Mouse (Mus musculus): ENCODE data around the gene Lyrm1. TPM values are rescaled to one million over a fixed set of nuclear protein-coding genes. Genes with fewer than 3 reads are reported as not detected.

The Lyrm1 gene
- polyA plus RNA-seq, 1 experiment from 2014 or later, result 9.5 TPM

GRCm38 (mm10) chr7:119976256-119976655, 80.6 kb downstream of the Lyrm1 start:
- H3K4me1 ChIP-seq (replicated peaks), result no peaks in the 10 kb centered on the region
- H3K4me3 ChIP-seq (replicated peaks), result no peak overlapping the region
- H3K36me3 ChIP-seq, result no peaks in the 10 kb centered on the region
- ATAC-seq, result peak; percentile 49; the same call in 1 of the 2 replicates
- 76% methylated on average over 6 of the region's 6 CpGs for WGBS
- no peaks in the 10 kb centered on the region for H3K9me3 ChIP-seq
- H3K27me3 ChIP-seq (replicated peaks), result no peaks in the 10 kb centered on the region
- no peak overlapping the region for H3K4me2 ChIP-seq (replicated peaks)
- H3K27ac ChIP-seq, result no peak overlapping the region
- no peak overlapping the region for H3K9ac ChIP-seq

GRCm38 (mm10) chr7:119977574-119977973, 81.9 kb downstream of the Lyrm1 start:
- 85% methylated on average over 7 of the region's 7 CpGs for WGBS

GRCm38 (mm10) chr7:119978576-119978975, 82.9 kb downstream of the Lyrm1 start:
- no peak for ATAC-seq
- no peaks in the 10 kb centered on the region for H3K4me1 ChIP-seq (replicated peaks)

More at GRCm38 (mm10) chr7:119977574-119977973, 81.9 kb downstream of the Lyrm1 start:
- Histone ChIP-seq H3K27me3 (replicated peaks) (no peaks in the 10 kb centered on the region), H3K27ac (no peak overlapping the region), H3K36me3 (no peaks in the 10 kb centered on the region), H3K9ac (no peak overlapping the region), H3K4me3 (replicated peaks) (no peak overlapping the region), H3K4me2 (replicated peaks) (no peak overlapping the region), H3K9me3 (no peaks in the 10 kb centered on the region), H3K4me1 (replicated peaks) (no peaks in the 10 kb centered on the region)
- no peak for ATAC-seq

GRCm38 (mm10) chr7:119980170-119980569, 84.5 kb downstream of the Lyrm1 start:
- Histone ChIP-seq H3K9me3 (no peaks in the 10 kb centered on the region), H3K27ac (no peak overlapping the region), H3K4me2 (replicated peaks) (no peak overlapping the region), H3K4me1 (replicated peaks) (no peaks in the 10 kb centered on the region), H3K4me3 (replicated peaks) (no peak overlapping the region), H3K27me3 (replicated peaks) (no peaks in the 10 kb centered on the region), H3K9ac (no peak overlapping the region), H3K36me3 (no peaks in the 10 kb centered on the region)
- whole genome bisulfite sequencing, result 88% methylated on average over 3 of the region's 3 CpGs
- no peak for ATAC-seq

More at GRCm38 (mm10) chr7:119978576-119978975, 82.9 kb downstream of the Lyrm1 start:
- H3K4me2 ChIP-seq (replicated peaks), result no peak overlapping the region
- no peak overlapping the region for H3K4me3 ChIP-seq (replicated peaks)
- H3K27me3 ChIP-seq (replicated peaks), result no peaks in the 10 kb centered on the region
- H3K9ac ChIP-seq, result no peak overlapping the region
- H3K27ac ChIP-seq, result no peak overlapping the region
- no peaks in the 10 kb centered on the region for H3K36me3 ChIP-seq
- no peaks in the 10 kb centered on the region for H3K9me3 ChIP-seq

- Histone ChIP-seq H3K4me1 (replicated peaks) (no peaks in the 10 kb centered on the region), H3K27me3 (replicated peaks) (no peaks in the 10 kb centered on the region), H3K4me3 (replicated peaks) (no peak overlapping the region), H3K4me2 (replicated peaks) (no peak overlapping the region), H3K27ac (no peak overlapping the region), H3K9ac (no peak overlapping the region), H3K36me3 (no peaks in the 10 kb centered on the region), H3K9me3 (no peaks in the 10 kb centered on the region)
- 73% methylated on average over 3 of the region's 3 CpGs for WGBS
- ATAC-seq, result no peak
These were observed 89.7 kb downstream of the Lyrm1 start for GRCm38 (mm10) chr7:119985279-119985912.

GRCm38 (mm10) chr7:119997066-119997465, 101.4 kb downstream of the Lyrm1 start:
- ATAC-seq, result no peak
- Histone ChIP-seq H3K9me3 (no peaks in the 10 kb centered on the region), H3K27ac (no peak overlapping the region), H3K9ac (no peak overlapping the region), H3K27me3 (replicated peaks) (no peaks in the 10 kb centered on the region), H3K36me3 (no peaks in the 10 kb centered on the region), H3K4me1 (replicated peaks) (no peaks in the 10 kb centered on the region), H3K4me2 (replicated peaks) (no peak overlapping the region), H3K4me3 (replicated peaks) (no peak overlapping the region)
- WGBS, result 77% methylated on average over 6 of the region's 6 CpGs

Other genes starting within 250 kb of the Lyrm1 start
- gene Acsm4, start 205.8 kb upstream of the Lyrm1 start, polyA plus RNA-seq (2015; fragmentation: Nextera tagmentation; extraction: Ambion mirVana), result not detected in 2 replicates
- 61.9 and 62.9 TPM in 2 replicates for gene Thumpd1, start 175.1 kb upstream of the Lyrm1 start, polyA plus RNA-seq (2015; fragmentation: Nextera tagmentation; extraction: Ambion mirVana)
- gene Acsm3, start 134.9 kb upstream of the Lyrm1 start, polyA plus RNA-seq (2015; fragmentation: Nextera tagmentation; extraction: Ambion mirVana), result 9.1 and 9.2 TPM in 2 replicates
- 17.7 and 19.6 TPM in 2 replicates for gene Rexo5, start 101.9 kb upstream of the Lyrm1 start, polyA plus RNA-seq (2015; fragmentation: Nextera tagmentation; extraction: Ambion mirVana)
- gene Eri2, start 101.8 kb upstream of the Lyrm1 start, polyA plus RNA-seq (2015; fragmentation: Nextera tagmentation; extraction: Ambion mirVana), result 16.0 and 18.8 TPM in 2 replicates
- gene Dcun1d3, start 437 bp downstream of the Lyrm1 start, polyA plus RNA-seq (2015; fragmentation: Nextera tagmentation; extraction: Ambion mirVana), result 10.6 and 11.6 TPM in 2 replicates
- gene Dnah3, start 199.4 kb downstream of the Lyrm1 start, polyA plus RNA-seq (2015; fragmentation: Nextera tagmentation; extraction: Ambion mirVana), result not detected in 2 replicates
- 27.7 and 28.5 TPM in 2 replicates for gene Tmem159, start 206.5 kb downstream of the Lyrm1 start, polyA plus RNA-seq (2015; fragmentation: Nextera tagmentation; extraction: Ambion mirVana)
- gene Zp2, start 249.4 kb downstream of the Lyrm1 start, polyA plus RNA-seq (2015; fragmentation: Nextera tagmentation; extraction: Ambion mirVana), result 0.11 TPM in 1 of 2 replicates, not detected in the other

Measured in intestine, embryonic 15.5 days (tissue).